Mouse (Mus musculus) MEL (cell line): ENCODE measurements around the gene Slc16a13.

Experiments
- CTCF ChIP-seq, 3 experiments: IDR thresholded peaks in 2 of 3; conservative IDR thresholded peaks in 1 of 3; 2 replicates each; pipeline ENCODE4 v1.5.1; 2011 to 2012; ENCODE audit warnings: low read length in 3 of 3, low read depth in 2 of 3, mild to moderate bottlenecking in 2 of 3, improper control_type of control experiment in 1 of 3, inconsistent platforms in 1 of 3, mixed read lengths in 1 of 3, moderate library complexity in 1 of 3; ENCODE audit not compliant: control insufficient read depth in 1 of 3, insufficient read depth in 1 of 3, poor library complexity in 1 of 3, severe bottlenecking in 1 of 3
- E2F4 ChIP-seq: IDR thresholded peaks from 2 replicates; pipeline ENCODE4 v1.6.1; 2011; ENCODE audit warnings: low read depth, low read length, improper control_type of control experiment, borderline replicate concordance
- EP300 ChIP-seq, 2 experiments: IDR thresholded peaks; 2 replicates each; pipeline ENCODE4 v1.6.1; 2011; ENCODE audit warnings: improper control_type of control experiment in 2 of 2, low read length in 2 of 2, low read depth in 1 of 2, mild to moderate bottlenecking in 1 of 2
- GATA1 ChIP-seq: IDR thresholded peaks from 2 replicates; pipeline ENCODE4 v1.6.1; 2011; ENCODE audit warnings: low read depth, low read length, improper control_type of control experiment
- NELFE ChIP-seq: IDR thresholded peaks from 2 replicates; pipeline ENCODE4 v1.6.1; 2011; ENCODE audit warnings: low read depth, low read length, improper control_type of control experiment
- POLR2A ChIP-seq, 2 experiments: IDR thresholded peaks; 2 replicates each; pipeline ENCODE4 v1.6.1; 2011 to 2012; ENCODE audit warnings: low read length in 2 of 2, mild to moderate bottlenecking in 2 of 2, control low read depth in 1 of 2, improper control_type of control experiment in 1 of 2, low read depth in 1 of 2, moderate library complexity in 1 of 2; ENCODE audit not compliant: control insufficient read depth in 1 of 2, insufficient read depth in 1 of 2, poor library complexity in 1 of 2
- POLR2AphosphoS2 ChIP-seq: IDR thresholded peaks from 2 replicates; pipeline ENCODE4 v1.6.1; 2011; ENCODE audit warnings: low read length, improper control_type of control experiment
- SMC3 ChIP-seq: IDR thresholded peaks from 2 replicates; pipeline ENCODE4 v1.6.1; 2011; ENCODE audit warnings: low read depth, low read length, improper control_type of control experiment
- TCF12 ChIP-seq: IDR thresholded peaks from 2 replicates; pipeline ENCODE4 v1.6.1; 2014; ENCODE audit warnings: low read depth, mild to moderate bottlenecking, inconsistent platforms, low read length, improper control_type of control experiment, moderate library complexity
- ZKSCAN1 ChIP-seq: IDR thresholded peaks from 2 replicates; pipeline ENCODE4 v1.6.1; 2012; ENCODE audit warnings: low read depth, mild to moderate bottlenecking, inconsistent platforms, low read length, improper control_type of control experiment, moderate library complexity

DNA sequence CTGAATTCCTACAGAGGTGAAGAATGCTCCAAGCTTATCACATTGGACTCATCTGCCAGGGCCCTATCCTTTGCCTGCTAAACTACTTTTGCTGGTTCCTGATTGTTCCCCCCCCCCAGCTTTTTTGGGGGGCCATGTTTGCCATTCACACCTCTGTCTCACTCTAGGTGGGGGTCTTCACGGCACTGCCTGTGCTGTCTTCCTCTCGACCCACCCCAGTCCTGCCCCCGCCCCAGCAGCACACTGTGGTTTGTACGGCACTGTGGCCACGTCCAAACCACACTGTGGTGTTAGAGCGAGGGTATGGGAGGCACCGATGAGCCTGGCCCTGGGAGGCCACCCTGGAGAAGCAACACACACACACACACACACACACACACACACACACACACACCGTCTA, 13.6 kb upstream of the Slc16a13 start:
- TF ChIP-seq CTCF (IDR thresholded peaks at IDR 0.05 in 2 of 3, conservative IDR thresholded peaks at IDR 0.05 in 1 of 3; ENCODE audit: control insufficient read depth in 1 of 3, insufficient read depth in 1 of 3, low read depth in 2 of 3, low read length in 3 of 3, poor library complexity in 1 of 3, severe bottlenecking in 1 of 3) (no peak), POLR2A (IDR thresholded peaks at IDR 0.05; ENCODE audit: control insufficient read depth in 1 of 2, insufficient read depth in 1 of 2, low read depth in 1 of 2, low read length in 2 of 2, poor library complexity in 1 of 2) (no peak), SMC3 (no peak), TCF12 (no peak), POLR2AphosphoS2 (no peak), NELFE (no peak), ZKSCAN1 (no peak), E2F4 (no peak), GATA1 (no peak), EP300 (IDR thresholded peaks at IDR 0.05; ENCODE audit: low read depth in 1 of 2, low read length in 2 of 2) (no peak)
